Mouse (Mus musculus): ENCODE results near the gene Ccdc181.

The Ccdc181 gene

GRCm38 (mm10) chr1:164287406-164287805 is 12.0 kb downstream of the Ccdc181 start:
- DNase-seq (ENCODE audit: low read depth), result no peak

DNA sequence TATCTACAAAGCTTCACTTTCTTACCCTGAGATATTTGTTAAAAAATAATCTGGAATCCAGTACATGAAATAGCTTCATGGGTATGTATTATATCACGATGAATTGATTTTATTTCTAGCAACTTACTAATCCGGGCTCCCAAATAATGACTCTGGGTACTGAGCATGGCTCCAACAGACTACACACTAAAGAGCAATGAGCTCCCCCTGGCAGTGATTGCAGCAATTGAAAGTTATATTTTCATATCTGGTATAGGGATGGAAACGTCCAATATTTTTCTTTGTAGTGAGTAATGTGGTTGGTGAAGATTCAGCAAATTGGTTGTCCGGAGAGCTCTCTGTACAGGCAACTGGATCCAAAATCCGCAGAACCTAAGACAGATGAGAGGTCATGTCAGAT is 16.7 kb downstream of the Ccdc181 start:
- DNase-seq (ENCODE audit: low read depth), result no peak

DNA sequence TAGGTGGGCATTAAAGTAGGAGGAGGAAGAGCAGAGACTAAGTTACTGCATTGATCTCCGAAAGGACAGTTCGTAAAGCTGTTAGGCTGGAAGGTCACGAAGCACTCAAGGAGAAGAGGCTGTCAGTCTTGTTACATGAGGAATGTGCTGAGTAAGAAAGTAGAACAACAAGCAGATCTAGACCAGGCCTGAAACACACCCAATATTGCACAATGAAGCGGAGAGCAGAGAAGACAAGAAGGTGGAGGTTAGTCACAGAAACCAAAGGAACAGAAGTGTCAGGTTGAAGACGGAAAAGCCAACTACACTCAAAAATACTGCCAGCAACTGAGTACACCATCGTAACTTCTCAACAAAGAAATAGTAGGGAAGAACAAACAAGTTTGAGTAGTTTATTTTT is 18.7 kb downstream of the Ccdc181 start:
- DNase-seq (ENCODE audit: low read depth), result no peak

DNA sequence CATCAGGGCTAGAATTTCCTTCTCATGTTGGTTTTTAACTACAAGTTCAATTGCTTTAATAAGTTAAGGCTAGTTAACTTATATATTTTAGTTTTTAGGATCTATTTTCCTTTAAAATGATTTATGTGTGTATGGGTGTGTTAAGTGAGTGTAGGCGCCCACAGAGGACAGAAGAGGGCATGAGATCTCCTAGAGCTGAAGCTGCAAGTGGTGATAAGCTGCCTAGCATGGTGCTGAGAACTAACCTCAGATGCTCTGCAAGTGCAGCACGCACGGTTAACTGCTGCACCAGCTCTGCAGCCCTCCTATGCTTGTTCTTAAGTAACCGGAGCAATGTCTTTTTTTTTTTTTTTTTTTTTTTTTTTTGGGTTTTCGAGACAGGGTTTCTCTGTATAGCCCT is 21.1 kb downstream of the Ccdc181 start:
- no peak for DNase-seq (ENCODE audit: low read depth)

DNA sequence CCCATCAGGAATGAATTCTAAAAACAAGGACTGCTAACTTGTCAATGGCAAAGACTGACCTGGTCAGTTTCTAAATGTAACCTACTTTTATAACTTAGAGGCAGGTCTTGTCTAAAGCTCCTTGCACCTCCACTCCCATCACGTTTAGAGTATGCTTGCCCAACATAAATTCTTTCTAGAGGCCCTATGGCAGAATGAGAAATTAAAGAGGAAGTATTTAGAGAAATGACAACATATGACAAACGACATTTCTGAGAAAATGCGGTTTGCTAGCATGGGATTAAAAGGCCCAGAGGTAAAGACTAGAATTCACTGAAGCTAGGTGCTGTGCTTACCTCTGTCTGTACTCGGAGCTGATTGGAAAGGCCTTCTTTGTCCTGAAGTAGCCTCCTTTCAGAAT is 26.6 kb downstream of the Ccdc181 start:
- DNase-seq (ENCODE audit: low read depth), result no peak

GRCm38 (mm10) chr1:164303821-164304220 is 28.4 kb downstream of the Ccdc181 start, which contains the start of gene Nme7:
Nme7 (plus strand) TSS chr1:164304121.
- no peak for DNase-seq (ENCODE audit: low read depth)

- peak; percentile 99 for DNase-seq (ENCODE audit: low read depth)
These were observed 31.9 kb downstream of the Ccdc181 start, which contains the start of gene Blzf1 for GRCm38 (mm10) chr1:164307124-164307751. Blzf1 (minus strand) TSS chr1:164307489.

DNA sequence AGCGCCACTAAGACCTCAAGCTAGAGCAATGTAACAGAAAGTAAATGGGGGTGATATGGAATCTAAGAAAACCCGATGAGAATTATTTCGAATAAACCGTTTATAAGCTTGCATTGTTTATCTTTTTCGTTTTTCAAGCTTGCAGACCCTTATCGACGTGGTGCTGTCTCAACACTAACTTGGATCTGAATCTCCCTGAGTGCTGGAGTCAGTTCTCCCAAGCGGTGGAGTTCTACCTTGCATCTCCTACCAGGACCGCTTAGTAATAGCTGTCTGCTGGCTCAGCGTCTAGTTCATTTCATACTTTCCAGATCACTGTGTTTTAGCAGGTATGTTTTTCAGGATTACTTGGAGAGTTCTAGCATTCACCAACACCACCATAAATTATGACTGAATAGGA is 32.5 kb downstream of the Ccdc181 start:
- DNase-seq (ENCODE audit: low read depth), result no peak

DNA sequence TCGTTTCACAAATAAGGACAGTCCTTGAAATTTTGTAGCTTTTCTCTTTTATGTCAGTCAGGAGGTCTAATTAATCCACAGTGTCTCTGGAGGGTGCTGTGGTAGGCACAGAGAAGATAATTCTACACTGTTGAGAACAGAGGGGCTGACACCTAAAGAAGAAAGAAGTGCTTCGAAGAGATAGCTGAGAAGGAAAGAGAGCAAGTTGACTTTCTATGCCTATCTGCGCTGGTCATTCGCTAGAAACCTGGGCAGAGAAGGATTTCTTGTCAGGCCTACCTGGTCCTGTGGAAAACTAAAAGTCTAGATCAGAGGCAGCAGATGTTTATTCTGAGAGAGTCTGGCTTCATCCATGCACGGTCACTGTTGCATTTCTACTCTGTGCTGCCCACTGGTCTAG is 38.7 kb downstream of the Ccdc181 start:
- DNase-seq (ENCODE audit: low read depth), result no peak

GRCm38 (mm10) chr1:164315266-164315665 is 39.9 kb downstream of the Ccdc181 start:
- DNase-seq (ENCODE audit: low read depth), result peak; percentile 68

DNA sequence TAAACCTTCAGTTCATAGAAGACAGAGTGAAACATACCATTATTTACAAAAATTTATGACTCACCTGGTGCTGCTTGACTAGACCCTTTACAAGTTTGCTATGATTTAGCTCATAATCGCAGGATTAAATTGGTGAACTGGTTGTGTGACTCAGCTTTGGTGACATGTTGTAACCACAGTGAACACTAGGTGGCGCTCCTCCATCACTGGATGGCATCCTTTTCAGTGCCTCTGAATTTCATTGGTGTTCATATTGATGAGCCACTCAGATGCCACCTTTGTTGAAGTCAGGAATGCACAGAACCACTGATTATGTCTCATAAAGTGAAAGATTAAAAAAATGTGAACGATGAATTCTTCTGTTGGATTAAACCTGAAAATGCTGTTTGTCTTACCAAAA is 41.3 kb downstream of the Ccdc181 start:
- DNase-seq (ENCODE audit: low read depth), result peak; percentile 85

DNA sequence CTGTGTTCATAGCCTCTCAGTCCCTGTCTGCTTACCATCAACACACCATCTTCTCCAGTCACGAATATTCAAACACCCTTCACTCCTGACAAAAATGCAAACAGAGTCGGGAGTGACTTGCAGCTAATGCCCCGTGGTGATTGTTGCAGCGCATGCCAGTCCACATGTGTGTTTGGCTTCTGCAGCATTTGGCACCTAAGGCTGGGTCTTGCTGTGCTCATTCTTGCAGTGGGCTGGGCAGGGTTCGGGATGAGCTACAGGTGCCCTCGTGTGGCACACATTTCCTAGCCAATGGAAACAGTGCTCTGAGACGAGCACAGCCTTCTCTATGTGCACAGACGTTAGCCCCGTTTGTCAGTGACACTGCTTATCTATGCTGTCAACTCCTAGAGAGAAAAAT is 41.9 kb downstream of the Ccdc181 start:
- no peak for DNase-seq (ENCODE audit: low read depth)

GRCm38 (mm10) chr1:164318474-164318873 is 43.1 kb downstream of the Ccdc181 start:
- no peak for DNase-seq (ENCODE audit: low read depth)

DNA sequence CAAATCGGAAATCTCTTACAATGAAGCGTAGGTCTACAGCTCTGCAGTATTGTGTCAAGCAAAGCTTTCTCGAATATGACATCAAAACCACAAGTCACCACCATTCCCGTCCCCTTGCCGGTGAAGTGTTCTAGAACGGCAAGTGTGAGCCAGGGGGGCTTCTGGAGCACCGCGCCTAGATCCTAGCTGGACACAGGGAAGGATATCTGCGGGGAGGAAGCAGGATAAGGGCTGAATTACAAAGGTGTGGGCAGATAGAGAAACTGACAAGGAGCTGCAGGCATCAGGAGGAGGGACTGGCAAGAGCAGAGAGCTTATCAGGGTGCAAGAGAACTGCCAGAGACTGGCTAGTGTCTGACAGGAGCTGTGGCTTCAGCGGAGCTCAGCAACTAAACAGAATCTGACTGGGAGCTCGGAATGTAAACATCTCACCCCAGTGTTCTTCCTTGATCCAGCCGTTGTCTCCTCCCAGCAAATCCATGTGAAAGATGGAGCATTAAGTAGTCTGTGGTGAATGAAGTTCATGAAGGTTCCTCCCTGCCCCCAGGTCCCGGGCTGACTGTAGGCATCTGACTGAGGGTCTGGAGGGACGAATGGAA is 44.3 kb downstream of the Ccdc181 start:
- DNase-seq (ENCODE audit: low read depth), result no peak

- no peak for DNase-seq (ENCODE audit: low read depth)
These were observed 45.3 kb downstream of the Ccdc181 start for GRCm38 (mm10) chr1:164320731-164321130.

- DNase-seq (ENCODE audit: low read depth), result no peak
These were observed 46.0 kb downstream of the Ccdc181 start for GRCm38 (mm10) chr1:164321408-164321807.

DNA sequence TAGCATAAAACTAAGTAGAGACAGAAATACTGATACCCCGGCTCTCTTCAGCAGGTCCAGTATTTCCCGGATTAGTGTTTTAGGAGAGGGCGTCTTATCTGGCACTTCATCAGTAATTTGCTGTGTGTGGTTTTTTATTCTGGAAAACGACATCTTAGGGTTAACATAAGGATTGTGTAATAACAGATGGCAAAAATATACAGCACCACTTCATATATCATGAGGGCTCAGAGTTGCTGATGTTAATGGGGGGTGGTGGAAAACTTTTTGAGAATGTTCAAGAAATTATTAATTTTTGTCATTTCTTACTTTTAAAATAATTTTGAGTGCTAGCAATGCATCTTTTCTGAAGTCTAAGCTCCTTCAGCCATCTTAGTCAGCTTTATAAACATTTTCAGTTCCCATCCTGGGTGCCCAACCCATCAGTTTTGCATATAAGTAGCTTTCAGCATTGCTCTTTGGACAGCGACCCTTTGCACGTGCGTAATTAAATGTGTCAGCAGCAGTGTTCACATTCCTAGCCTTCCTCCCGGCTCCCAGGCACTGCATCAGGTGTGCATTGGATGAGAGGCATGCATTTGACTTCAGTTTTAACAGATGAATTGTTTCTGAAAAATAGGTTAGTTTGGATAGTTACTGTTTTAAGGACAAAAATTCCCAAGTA is 47.7 kb downstream of the Ccdc181 start:
- no peak for DNase-seq (ENCODE audit: low read depth)

DNA sequence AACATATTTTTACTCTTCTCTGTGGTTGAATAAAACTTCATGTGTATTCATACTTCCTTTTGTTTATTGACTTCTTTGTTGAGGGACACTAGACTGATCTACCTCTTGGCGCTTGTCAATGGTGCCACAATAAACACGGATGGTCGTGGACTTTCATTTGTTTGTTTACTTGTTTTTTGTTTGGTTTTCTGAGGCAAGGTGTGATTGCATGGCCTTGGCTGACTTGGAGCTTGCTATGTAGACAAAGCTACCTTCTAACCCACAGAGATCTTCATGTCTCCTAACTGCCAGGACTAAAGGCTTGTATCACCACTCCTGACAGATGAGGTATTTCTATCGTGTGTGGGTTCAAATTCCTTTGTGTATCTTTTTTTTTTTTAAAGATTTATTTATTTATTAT is 48.8 kb downstream of the Ccdc181 start:
- DNase-seq (ENCODE audit: low read depth), result no peak

GRCm38 (mm10) chr1:164324878-164325277 is 49.5 kb downstream of the Ccdc181 start:
- DNase-seq (ENCODE audit: low read depth), result no peak

DNA sequence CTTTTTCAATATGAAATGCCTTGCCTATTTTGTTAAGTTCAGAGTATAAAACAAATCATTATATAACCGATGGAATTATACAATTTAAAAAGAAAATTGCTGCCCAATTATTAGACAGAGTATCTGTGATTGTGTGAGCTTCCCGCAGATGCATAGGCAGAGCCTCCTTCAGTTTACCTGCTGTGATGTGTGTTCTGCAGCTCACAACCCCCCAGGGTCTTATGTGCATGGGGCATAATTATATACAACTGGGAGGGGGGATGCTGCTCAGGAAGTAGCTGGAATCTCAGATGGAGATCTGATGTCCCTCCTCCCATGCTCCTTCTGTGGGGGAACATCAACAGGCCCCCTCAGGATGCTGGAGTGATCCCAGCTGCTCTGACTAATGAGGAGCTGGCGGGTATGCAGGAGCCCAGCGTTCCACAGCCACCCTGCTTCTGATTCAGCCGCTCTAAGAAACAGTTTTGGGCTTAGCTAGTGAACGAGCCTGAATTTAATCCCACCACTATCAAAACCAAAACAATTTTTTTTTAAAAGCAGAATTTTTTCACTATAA is 51.3 kb downstream of the Ccdc181 start:
- no peak for DNase-seq (ENCODE audit: low read depth)

DNA sequence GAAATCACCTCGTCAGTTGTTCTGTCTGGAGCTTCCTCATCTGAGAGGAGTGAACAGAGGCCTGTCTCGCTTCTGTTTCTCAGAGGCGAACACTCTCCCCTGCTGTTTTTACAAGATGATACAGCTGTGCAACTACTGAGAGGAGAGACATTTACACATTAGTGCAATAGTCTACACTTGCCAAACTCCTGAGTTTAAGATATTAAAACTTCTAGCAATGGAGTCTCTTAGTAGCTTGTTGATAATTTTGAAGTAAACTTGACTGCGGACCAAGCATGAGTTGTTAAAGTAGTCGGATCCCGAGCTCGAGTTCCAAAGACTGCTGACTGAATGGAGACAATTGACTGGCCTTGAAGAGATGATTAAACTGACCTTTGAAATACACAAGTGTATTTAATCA is 52.4 kb downstream of the Ccdc181 start:
- no peak for DNase-seq (ENCODE audit: low read depth)

GRCm38 (mm10) chr1:164332559-164332958 is 57.2 kb downstream of the Ccdc181 start:
- DNase-seq (ENCODE audit: low read depth), result no peak

GRCm38 (mm10) chr1:164335435-164335834 is 60.0 kb downstream of the Ccdc181 start:
- no peak for DNase-seq (ENCODE audit: low read depth)
